Mouse (Mus musculus) heart, embryonic 12.5 days (tissue): ENCODE data around the gene Pnrc2. TPM values are rescaled to one million over a fixed set of nuclear protein-coding genes. Genes with fewer than 3 reads are reported as not detected.
A peak's percentile ranks its signal among the peaks of the same experiment; 100 is the strongest.

Experiments
- ATAC-seq: fragments of 200-750 bp; cut with Nextera tagmentation; 2 replicates; pipeline ENCODE4 v1.8.0; 2017; ENCODE audit warnings: moderate TSS enrichment, moderate library complexity; ENCODE audit not compliant: insufficient number of reproducible peaks, low FRiP score
- H3K27ac ChIP-seq: fragments of 300-500 bp; sonication (generic); 2 replicates; pipeline ENCODE4 v1.5.1; 2016; ENCODE audit warnings: mild to moderate bottlenecking, moderate library complexity; ENCODE audit not compliant: poor library complexity, severe bottlenecking
- H3K27me3 ChIP-seq: fragments of 300-500 bp; sonication (generic); replicated peaks from 2 replicates; pipeline ENCODE4 v1.6.1; 2016; ENCODE audit warnings: mild to moderate bottlenecking, moderate library complexity
- H3K36me3 ChIP-seq: fragments of 300-500 bp; sonication (generic); 2 replicates; pipeline ENCODE4 v1.6.1; 2016; ENCODE audit warnings: mild to moderate bottlenecking, moderate library complexity
- H3K4me1 ChIP-seq: fragments of 300-500 bp; sonication (generic); replicated peaks from 2 replicates; pipeline ENCODE4 v1.6.1; 2016; ENCODE audit warnings: mild to moderate bottlenecking
- H3K4me2 ChIP-seq: fragments of 300-500 bp; sonication (generic); 2 replicates; pipeline ENCODE4 v1.6.1; 2016; ENCODE audit warnings: mild to moderate bottlenecking, moderate library complexity
- H3K4me3 ChIP-seq: fragments of 300-500 bp; sonication (generic); 2 replicates; pipeline ENCODE4 v1.5.1; 2016; ENCODE audit warnings: mild to moderate bottlenecking
- H3K9ac ChIP-seq: fragments of 300-500 bp; sonication (generic); 2 replicates; pipeline ENCODE4 v1.6.1; 2016; ENCODE audit warnings: mild to moderate bottlenecking, moderate library complexity
- H3K9me3 ChIP-seq: fragments of 300-500 bp; sonication (generic); replicated peaks from 2 replicates; pipeline ENCODE4 v1.6.1; 2016; ENCODE audit warnings: mild to moderate bottlenecking, moderate library complexity
- WGBS: fragments of 180-500 bp; shearing (Covaris S2); methylation state at CpG from one replicate; pipeline ENCODE4 v1.1.7; 2016; 5-methylcytosine and 5-hydroxymethylcytosine counted together
- polyA plus RNA-seq: library from polyadenylated mRNA; unstranded; fragments of >200 nt; fragmentation: Nextera tagmentation; extraction: Ambion mirVana; gene quantifications from 2 replicates; pipeline ENCODE4 v1.2.1, GENCODE M21; 2016

Pnrc2 gene
- polyA plus RNA-seq, 1 experiment from 2014 or later: 124 TPM

GRCm38 (mm10) chr4:135909326-135910066 is 35.8 kb upstream of the Pnrc2 start:
- no peak overlapping the region for H3K27ac ChIP-seq
- no peaks in the 10 kb centered on the region for H3K27me3 ChIP-seq
- H3K9me3 ChIP-seq: no peaks in the 10 kb centered on the region; the same call in 1 of the 2 replicates
- no peaks in the 10 kb centered on the region for H3K36me3 ChIP-seq
- peaks cover 10% of the 10 kb centered on the region for H3K4me1 ChIP-seq
- no peak overlapping the region for H3K9ac ChIP-seq
- 15% methylated on average over 13 of the region's 13 CpGs for WGBS
- peak overlapping the region; percentile 12; the same call in 1 of the 2 replicates for H3K4me2 ChIP-seq
- no peak overlapping the region for H3K4me3 ChIP-seq
- no peak for ATAC-seq

- no peak overlapping the region for H3K27ac ChIP-seq
- H3K4me3 ChIP-seq: no peak overlapping the region
- peaks cover 10% of the 10 kb centered on the region for H3K4me1 ChIP-seq
- no peak overlapping the region for H3K9ac ChIP-seq
- H3K36me3 ChIP-seq: no peaks in the 10 kb centered on the region
- no peak overlapping the region for H3K4me2 ChIP-seq
- 77% methylated on average over 3 of the region's 3 CpGs for WGBS
- H3K27me3 ChIP-seq: 0 out of 2 replicates have a peak, but pooled peaks cover 6% of the 10 kb centered on the region
- no peaks in the 10 kb centered on the region; the same call in 1 of the 2 replicates for H3K9me3 ChIP-seq
- no peak for ATAC-seq
Measured at GRCm38 (mm10) chr4:135906633-135907032, 33.0 kb upstream of the Pnrc2 start.

GRCm38 (mm10) chr4:135904810-135905209 is 31.2 kb upstream of the Pnrc2 start:
- Histone ChIP-seq H3K4me2 (no peak overlapping the region), H3K36me3 (no peaks in the 10 kb centered on the region), H3K9me3 (no peaks in the 10 kb centered on the region; the same call in 1 of the 2 replicates), H3K27ac (no peak overlapping the region), H3K4me3 (no peak overlapping the region), H3K27me3 (0 out of 2 replicates have a peak, but pooled peaks cover 6% of the 10 kb centered on the region), H3K9ac (no peak overlapping the region), H3K4me1 (peaks cover 7% of the 10 kb centered on the region)
- 74% methylated on average over 1 of the region's 1 CpGs for WGBS
- ATAC-seq: no peak

- H3K9me3 ChIP-seq: no peaks in the 10 kb centered on the region; the same call in 1 of the 2 replicates
- ATAC-seq: no peak
- peaks cover 7% of the 10 kb centered on the region for H3K4me1 ChIP-seq
- no peak overlapping the region for H3K4me2 ChIP-seq
- WGBS: 83% methylated on average over 4 of the region's 4 CpGs
- H3K27ac ChIP-seq: no peak overlapping the region
- H3K4me3 ChIP-seq: no peak overlapping the region
- H3K9ac ChIP-seq: no peak overlapping the region
- H3K27me3 ChIP-seq: 0 out of 2 replicates have a peak, but pooled peaks cover 6% of the 10 kb centered on the region
- no peaks in the 10 kb centered on the region for H3K36me3 ChIP-seq
Measured at GRCm38 (mm10) chr4:135902606-135903242, 29.1 kb upstream of the Pnrc2 start.

- ATAC-seq: no peak
- 80% methylated on average over 5 of the region's 5 CpGs for WGBS
- Histone ChIP-seq H3K36me3 (no peaks in the 10 kb centered on the region), H3K27me3 (0 out of 2 replicates have a peak, but pooled peaks cover 6% of the 10 kb centered on the region), H3K4me3 (no peak overlapping the region), H3K4me2 (no peak overlapping the region), H3K27ac (no peak overlapping the region), H3K9ac (no peak overlapping the region), H3K4me1 (peaks cover 15% of the 10 kb centered on the region), H3K9me3 (no peaks in the 10 kb centered on the region)
Measured at GRCm38 (mm10) chr4:135900008-135900407, 26.4 kb upstream of the Pnrc2 start.

- ATAC-seq: no peak
- Histone ChIP-seq H3K9me3 (no peaks in the 10 kb centered on the region; the same call in 1 of the 2 replicates), H3K9ac (no peak overlapping the region), H3K4me3 (no peak overlapping the region), H3K36me3 (no peaks in the 10 kb centered on the region), H3K27ac (no peak overlapping the region), H3K4me2 (no peak overlapping the region), H3K4me1 (peaks cover 17% of the 10 kb centered on the region), H3K27me3 (peaks cover 2% of the 10 kb centered on the region; the same call in 1 of the 2 replicates)
- 84% methylated on average over 7 of the region's 7 CpGs for WGBS
Measured at GRCm38 (mm10) chr4:135899050-135899448, 25.4 kb upstream of the Pnrc2 start.

GRCm38 (mm10) chr4:135898380-135899049 is 24.9 kb upstream of the Pnrc2 start:
- no peaks in the 10 kb centered on the region; the same call in 1 of the 2 replicates for H3K27me3 ChIP-seq
- 0 out of 2 replicates have a peak overlapping the region, but pooled peaks have one; percentile 36 for H3K9ac ChIP-seq
- no peak overlapping the region for H3K4me3 ChIP-seq
- peak overlapping the region; percentile 11 for H3K27ac ChIP-seq
- peak; percentile 82 for ATAC-seq
- no peaks in the 10 kb centered on the region; the same call in 1 of the 2 replicates for H3K9me3 ChIP-seq
- WGBS: 24% methylated on average over 9 of the region's 9 CpGs
- H3K4me2 ChIP-seq: peak overlapping the region; percentile 32; the same call in 1 of the 2 replicates
- H3K36me3 ChIP-seq: no peaks in the 10 kb centered on the region
- peaks cover 17% of the 10 kb centered on the region for H3K4me1 ChIP-seq

GRCm38 (mm10) chr4:135896157-135896556 is 22.5 kb upstream of the Pnrc2 start:
- no peak overlapping the region for H3K9ac ChIP-seq
- H3K4me2 ChIP-seq: no peak overlapping the region
- H3K9me3 ChIP-seq: no peaks in the 10 kb centered on the region; the same call in 1 of the 2 replicates
- peaks cover 23% of the 10 kb centered on the region for H3K4me1 ChIP-seq
- no peak for ATAC-seq
- H3K27me3 ChIP-seq: no peaks in the 10 kb centered on the region; the same call in 1 of the 2 replicates
- H3K27ac ChIP-seq: no peak overlapping the region
- H3K4me3 ChIP-seq: no peak overlapping the region
- H3K36me3 ChIP-seq: no peaks in the 10 kb centered on the region
- 70% methylated on average over 6 of the region's 6 CpGs for WGBS

- Histone ChIP-seq H3K9me3 (no peaks in the 10 kb centered on the region; the same call in 1 of the 2 replicates), H3K27me3 (no peaks in the 10 kb centered on the region; the same call in 1 of the 2 replicates), H3K4me1 (peaks cover 23% of the 10 kb centered on the region), H3K27ac (no peak within 1 kb of the TSS), H3K4me2 (no peak within 1 kb of the TSS), H3K9ac (no peak within 1 kb of the TSS), H3K36me3 (no peaks in the 10 kb centered on the region), H3K4me3 (no peak within 1 kb of the TSS)
- ATAC-seq: 0 out of 2 replicates have a peak, but pooled peaks have one; percentile 10
- 27% methylated on average over 8 of the region's 8 CpGs for WGBS
Measured at GRCm38 (mm10) chr4:135895071-135895571, 21.5 kb upstream of the Pnrc2 start, which contains the start of gene Cnr2. Gene Cnr2 (plus strand): TSS chr4:135895394.

GRCm38 (mm10) chr4:135892884-135893283 is 19.2 kb upstream of the Pnrc2 start:
- 16% methylated on average over 4 of the region's 4 CpGs for WGBS
- peak; percentile 16; the same call in 1 of the 2 replicates for ATAC-seq
- H3K27ac ChIP-seq: no peak overlapping the region
- no peaks in the 10 kb centered on the region; the same call in 1 of the 2 replicates for H3K9me3 ChIP-seq
- no peak overlapping the region for H3K9ac ChIP-seq
- H3K27me3 ChIP-seq: no peaks in the 10 kb centered on the region; the same call in 1 of the 2 replicates
- no peak overlapping the region for H3K4me2 ChIP-seq
- peaks cover 15% of the 10 kb centered on the region for H3K4me1 ChIP-seq
- no peaks in the 10 kb centered on the region for H3K36me3 ChIP-seq
- no peak overlapping the region for H3K4me3 ChIP-seq
